Mouse (Mus musculus) left cerebral cortex, adult 18-20 months (tissue): Measurements from ENCODE around the gene Fbxw11. TPM values are rescaled to one million over a fixed set of nuclear protein-coding genes. Genes with fewer than 3 reads are reported as not detected.

ENCODE experiments used
- DNase-seq, 2 experiments: peaks; one replicate each; pipeline ENCODE4 v3.0.0; 2021 to 2022; ENCODE audit warnings: low spot score in 2 of 2, mixed read lengths in 1 of 2
- total RNA-seq, 2 experiments: library from RNA; stranded (reverse); gene quantifications; 2 replicates each; pipeline ENCODE4 v1.2.3; 2021

The Fbxw11 gene
- total RNA-seq, 2 experiments from 2014 or later = 116 to 119 TPM

DNA sequence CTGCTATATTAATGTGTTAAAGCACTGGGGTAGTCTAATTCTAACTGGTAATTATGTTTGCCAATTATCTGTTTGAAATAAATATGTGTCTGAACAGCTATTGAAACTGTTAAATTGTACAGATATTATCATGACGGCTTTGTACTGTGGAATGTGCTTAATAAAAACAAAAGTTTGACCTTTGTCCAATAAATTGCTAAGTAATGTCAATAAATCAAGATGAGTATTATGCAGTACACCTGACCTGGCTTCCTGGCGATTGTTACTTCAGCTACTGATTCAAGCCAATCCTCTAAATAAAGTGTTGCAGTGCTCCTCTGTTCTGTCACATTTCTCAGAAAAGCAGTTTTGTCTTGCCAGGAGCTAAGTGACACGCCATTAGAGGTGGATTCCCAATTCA lies 104.0 kb downstream of the Fbxw11 start:
- DNase-seq = no peak

DNA sequence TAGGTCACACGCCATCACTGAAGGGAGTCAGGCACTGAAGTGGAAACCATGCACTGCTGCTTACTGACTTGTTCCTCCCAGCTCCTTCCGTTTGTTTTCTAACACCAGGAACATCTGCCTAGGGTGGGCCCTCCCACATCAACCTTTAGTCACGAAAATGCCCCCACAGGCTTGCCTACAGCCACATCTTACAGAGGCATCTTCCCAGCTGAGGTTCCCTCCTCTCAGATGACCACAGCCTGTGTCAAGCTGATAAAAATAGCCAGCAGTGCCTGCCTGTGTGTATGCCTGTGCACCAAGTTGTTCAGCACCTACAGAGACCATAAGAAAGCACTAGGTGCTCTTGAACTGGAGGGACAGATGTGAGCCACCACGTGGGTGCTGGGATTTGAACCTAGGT lies 106.3 kb downstream of the Fbxw11 start:
- no peak for DNase-seq

DNA sequence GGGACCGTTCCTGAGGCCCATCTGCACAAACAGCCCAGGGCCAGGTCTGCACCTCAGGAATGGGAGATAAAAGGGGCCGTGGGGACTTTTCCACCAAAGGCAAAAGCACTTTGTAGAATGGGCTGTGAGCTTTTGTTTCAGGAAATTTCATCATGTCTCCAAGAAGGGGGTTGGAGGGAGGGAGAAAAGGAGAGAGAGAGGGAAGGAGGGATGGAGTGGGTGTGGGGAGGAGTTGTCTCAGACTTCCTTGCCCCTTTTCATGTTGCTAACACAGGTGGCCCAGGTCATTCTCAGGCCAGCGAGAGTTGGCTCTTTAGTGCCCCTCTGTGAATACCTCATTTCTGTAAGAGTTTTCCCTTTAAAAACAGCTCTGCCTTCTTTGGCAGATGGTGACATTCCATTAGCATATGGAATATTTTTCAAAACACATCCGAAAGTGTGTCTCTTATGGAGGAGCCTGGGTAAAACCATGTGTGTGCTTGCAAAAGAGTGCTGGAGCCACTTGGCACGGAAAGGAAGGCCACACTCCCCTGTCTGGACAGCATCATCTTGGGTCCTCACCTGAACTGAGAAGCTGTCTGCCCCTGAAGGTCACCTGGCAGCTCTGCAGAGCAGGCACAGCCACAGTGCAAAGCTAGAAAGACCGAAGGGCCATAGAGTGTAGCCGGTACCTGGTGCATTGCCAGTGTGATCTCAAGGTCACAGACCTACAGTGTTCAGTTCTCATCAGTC lies 109.5 kb downstream of the Fbxw11 start:
- no peak for DNase-seq

DNA sequence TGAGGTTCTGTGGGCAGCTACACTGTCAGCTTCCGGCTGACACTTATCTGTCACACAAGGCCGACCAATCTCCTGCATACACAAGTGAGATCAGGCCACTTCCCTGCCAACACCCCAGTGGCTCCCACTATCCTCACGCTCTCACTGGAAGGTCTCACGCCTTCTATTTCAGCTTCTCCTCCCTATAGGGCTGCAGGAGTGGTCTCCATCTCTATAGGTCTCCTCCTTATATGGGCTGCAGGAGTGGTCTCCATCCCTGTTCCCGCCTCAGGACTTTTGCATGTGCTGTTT lies 110.0 kb downstream of the Fbxw11 start:
- DNase-seq = no peak

DNA sequence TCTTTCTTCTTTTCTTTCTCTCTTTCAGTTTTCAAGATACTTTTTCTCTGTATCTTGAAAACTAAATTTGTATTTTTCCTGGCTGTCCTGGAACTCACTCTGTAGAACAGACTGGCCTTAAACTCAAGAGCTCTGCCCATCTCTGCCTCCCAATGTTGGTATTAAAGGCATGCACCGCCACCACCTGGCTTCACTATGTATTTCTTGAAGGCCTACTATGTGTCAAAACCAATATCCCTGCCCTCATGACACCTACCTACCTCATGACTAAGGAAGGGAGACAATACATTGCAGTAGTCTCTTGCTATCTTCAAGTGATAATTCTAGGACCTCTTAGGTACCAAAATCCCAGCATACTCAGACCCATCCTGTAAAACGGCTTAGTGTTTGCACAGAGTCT lies 110.8 kb downstream of the Fbxw11 start:
- no peak for DNase-seq

DNA sequence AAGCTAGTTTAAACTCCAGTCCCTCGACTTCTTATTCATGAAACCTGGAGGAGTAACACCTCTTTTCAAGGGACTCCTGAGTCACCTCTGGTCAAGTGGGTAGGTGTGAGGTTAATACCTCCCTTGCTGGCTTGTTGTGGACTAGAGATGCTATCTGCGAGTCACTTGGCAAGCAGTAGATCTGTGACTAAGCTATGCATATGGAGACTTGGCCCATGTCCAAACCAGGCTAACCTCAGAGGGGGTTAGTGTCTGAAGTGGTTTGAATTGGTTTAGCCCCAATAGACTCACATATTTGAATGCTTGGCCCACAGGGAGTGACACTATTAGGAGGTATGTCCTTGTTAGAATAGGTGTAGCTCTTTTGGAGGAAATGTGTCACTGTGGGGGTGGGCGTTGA lies 120.2 kb downstream of the Fbxw11 start:
- no peak for DNase-seq

DNA sequence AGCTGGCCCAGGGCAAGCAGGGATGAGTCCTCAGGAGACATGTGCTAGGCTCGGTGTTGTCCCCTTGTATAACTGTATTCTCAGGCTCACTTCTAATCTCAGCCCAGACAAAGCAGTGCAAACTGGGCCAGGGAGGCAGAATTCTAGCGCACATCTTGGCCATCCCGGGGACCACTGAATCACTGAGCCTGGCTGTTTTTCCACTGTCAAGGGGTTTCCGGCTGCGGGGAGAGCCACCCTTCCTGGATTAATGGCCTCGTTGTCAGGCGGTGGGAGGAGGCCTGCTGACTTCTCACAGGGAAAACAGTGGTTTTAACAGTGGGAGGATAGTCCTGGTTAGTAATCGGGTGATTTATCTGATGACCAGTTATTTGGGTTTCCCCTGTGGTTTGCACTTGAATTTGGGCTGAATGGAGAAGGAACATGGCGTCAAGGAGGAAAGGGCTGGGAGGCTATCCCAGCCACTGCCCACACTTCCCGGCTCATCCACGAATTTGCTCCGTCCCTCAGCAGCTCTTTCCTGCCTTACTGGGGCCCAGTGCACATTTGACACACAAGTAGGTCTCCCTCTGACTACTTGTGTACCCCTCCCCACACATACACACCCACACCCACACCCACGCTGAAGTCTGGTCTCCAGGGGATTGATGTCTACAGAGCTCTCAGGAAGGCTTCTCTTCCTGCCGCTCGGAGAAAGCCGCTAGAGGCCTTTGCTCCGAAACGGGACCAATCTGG lies 125.1 kb downstream of the Fbxw11 start:
- DNase-seq = no peak

DNA sequence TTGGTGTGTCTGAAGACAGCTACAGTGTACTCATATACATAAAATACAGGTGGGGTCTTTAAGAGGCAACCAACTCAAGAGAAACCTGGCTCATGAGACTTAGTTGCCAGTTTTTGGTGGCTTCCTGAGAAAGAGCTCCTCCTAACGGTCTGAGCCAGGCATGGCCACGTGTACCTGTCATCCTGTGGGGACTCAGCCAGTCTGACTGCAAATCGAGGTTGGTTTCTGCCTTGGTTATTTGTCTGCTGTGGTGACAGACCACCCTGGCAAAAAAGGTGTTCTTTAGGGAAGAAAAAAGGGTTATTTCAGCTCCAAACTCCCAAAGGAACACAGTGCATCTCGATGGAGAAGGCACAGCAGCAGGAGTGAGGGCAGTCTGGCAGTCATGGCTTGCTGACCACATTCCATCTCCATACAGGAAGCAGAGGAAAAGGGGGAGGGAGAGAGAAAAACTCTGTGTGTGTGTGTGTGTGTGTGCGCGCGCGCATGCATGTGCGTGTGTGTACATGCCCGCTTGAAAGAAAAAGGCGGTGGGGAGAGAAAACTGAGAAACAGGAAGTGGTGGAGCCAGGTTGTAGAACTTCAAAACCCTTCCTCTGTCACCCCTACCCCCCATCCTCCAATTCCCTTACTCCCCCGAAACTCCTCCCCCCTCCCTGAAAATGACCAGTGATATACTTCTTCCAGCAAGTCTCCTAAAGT lies 126.3 kb downstream of the Fbxw11 start:
- no peak for DNase-seq

DNA sequence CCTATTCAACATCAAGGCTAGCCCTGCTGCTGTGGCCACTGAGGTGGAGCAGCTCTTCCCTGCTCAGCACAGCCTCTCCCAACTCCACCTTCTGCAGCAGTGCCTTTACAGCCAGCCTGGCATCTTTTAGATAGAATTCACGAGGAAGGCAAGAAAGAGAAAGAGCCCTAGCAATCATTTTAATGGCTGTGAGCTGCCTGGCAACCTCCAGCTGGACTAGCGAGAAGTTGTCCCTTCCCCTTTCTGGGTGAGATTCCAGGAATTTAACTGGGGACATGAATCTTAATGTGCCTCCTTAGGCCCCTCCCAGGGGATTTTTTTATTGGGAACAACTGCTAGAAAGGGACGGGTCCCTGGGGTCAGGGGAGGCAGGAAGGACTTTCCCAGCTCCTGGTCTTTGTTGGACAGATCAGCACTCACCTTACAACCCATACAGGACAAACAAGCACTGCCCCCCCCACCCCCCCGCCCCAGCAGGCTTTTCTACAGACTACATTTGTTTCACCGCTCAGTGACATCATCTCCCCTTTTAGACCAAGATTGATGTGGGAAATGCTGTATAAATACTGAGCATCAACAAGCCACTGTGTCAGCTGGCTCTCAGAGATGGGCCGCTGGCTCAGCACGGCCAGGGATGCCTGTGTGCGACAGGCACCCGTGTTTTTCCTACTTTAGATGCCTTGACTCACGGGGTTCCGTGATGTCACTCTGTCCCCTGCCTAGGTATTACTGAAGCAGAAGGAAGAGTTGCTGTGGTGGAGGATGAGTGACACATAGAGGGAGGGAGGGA lies 138.4 kb downstream of the Fbxw11 start:
- DNase-seq = peak in 1 of 2 experiments; percentile 9

DNA sequence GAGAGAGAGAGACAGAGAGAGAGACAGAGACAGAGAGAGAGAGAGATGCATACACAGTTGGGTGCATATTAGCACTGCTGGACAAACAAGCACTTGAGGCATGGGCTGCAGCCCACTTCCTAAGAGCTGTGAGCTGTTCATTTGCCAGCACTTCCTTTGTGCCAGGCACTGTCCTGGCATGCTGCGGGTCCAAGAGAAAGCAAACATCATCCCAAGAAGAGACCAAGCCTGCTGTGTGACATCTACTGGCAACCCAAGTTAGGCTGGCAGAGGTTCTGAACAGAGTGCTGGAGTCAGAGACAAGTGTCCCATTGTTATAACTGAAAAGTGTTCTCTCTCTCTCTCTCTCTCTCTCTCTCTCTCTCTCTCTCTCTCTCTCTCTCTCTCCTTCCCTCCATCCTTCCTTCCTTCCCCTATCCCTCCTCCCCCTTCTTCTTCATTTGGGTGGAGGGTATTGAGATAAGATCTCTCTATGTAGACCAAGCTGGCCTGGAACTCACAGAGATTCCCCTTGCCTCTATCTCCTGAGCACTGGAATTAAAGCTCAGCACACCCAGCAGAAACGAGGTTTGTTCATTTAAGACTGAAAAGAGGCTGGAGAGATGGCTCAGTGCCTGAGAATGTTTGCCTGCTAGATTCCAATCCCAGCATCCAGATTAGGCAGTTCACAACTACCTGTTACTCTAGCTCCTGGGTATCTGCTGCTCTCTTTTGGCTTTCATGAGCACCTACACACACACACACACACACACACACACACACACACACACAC lies 139.3 kb downstream of the Fbxw11 start:
- DNase-seq = peak; percentile 7 to 9

DNA sequence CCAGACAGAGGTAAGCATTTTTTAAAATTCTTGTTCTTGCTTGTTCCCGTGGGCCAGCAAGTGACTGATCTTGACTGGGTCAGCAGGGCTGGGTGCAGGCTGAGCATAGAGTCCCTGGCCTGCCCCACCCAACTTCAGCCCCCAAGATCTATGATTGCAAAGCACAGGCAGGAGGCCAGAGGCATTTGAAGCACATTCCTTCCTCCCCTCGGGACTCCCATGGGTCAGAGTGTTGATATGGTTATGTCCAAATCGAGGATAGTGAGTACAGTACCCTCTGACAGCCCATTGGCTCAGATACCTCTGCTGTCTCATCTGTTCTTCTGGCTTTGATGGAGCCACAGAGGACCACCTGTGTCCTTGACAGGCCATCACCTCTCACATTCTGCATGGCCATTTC lies 140.2 kb downstream of the Fbxw11 start:
- no peak for DNase-seq

DNA sequence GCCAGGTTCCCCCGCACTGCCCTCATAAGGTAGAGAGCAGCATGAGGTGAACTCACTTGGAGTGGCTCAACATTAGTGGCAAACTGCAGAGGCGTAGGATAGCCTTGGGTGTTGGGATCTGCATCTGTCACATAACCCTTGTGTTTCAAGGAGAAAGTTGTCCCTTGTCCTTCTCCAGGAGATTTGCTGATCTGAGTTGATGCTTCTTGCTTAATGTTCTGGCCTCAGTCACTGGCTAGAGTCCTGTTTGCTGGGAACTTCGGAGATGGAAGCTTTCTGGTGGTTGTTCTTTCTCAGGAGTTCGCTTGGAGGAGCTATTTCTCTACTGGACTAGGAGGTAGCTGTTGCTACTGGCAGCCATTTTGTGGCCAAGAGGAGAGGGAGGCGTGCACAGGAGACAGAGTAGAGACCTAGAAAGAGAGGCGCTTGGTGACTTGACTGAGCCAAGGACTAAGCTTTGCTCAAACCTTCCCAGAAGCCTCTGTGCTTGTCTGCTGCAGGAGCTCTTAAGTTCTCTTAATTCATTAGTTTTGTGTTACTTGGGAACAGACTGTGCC lies 143.1 kb downstream of the Fbxw11 start:
- no peak for DNase-seq

DNA sequence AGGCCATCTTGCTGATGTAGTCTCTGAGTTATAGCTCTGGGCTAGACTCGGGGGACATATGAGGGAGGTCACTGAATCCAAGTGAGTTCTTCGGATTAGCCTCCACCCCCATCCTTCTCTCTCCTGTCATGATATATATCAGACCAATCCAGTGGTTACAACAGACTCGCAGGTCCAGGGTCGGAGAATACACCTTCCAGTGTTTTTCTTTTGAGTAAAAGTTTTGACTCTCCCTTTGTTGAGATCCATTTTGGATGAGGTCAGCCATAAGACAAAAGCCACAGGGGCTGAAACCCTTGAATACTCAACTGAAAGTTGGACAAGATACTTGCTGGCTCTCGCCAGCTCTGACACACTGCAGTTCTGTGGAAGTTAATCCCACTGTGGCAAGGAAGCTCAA lies 143.7 kb downstream of the Fbxw11 start:
- no peak for DNase-seq

DNA sequence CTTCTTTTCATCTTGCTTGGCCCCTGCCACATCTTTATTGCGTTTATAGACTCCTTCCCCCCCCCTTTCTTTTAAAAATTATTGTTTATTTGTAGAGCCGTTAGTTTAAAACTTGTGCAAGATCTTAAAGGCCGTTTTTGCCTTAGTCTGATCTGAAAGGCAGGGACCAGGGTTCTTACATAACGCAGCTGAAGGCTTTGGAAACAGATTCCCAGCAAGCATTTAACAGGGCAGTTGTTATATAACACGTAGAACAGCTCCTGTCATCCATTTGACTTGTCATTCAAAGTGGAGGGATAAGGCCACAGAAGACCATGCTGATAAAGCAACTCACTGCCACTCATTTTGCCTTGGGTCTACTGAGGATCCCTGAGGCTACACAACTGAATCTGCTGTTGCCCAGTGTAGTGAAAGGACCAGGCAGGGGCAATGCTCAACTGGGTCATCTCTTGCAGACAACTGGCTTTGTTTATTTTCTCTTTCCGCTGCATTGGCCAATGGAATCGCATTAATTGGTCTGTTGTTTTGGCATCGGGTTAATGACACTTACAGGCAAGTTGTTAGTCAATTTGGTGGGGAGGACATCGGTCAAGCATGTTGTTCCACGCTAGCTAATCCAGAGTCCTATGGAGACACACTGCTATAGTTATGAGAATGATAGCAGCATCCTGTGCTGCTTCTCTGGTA lies 152.4 kb downstream of the Fbxw11 start:
- DNase-seq = no peak

Other genes with a start within 250 kb of the Fbxw11 start
- gene Ubtd2, start 187.4 kb upstream of the Fbxw11 start, total RNA-seq = 10 to 100 TPM; 44.0 to 50.1 TPM
- 1 to 10 TPM in 1 of 2 experiments, not detected in 1; 1.4 TPM for gene Efcab9, start 110.6 kb upstream of the Fbxw11 start, total RNA-seq
- 1 to 10 TPM; 8.4 to 9.5 TPM for gene Stk10, start 109.4 kb upstream of the Fbxw11 start, total RNA-seq
- gene Smim23, start 181.9 kb downstream of the Fbxw11 start, total RNA-seq = not detected